Mouse (Mus musculus): ENCODE data around the gene Apela.

Gene Apela

DNA sequence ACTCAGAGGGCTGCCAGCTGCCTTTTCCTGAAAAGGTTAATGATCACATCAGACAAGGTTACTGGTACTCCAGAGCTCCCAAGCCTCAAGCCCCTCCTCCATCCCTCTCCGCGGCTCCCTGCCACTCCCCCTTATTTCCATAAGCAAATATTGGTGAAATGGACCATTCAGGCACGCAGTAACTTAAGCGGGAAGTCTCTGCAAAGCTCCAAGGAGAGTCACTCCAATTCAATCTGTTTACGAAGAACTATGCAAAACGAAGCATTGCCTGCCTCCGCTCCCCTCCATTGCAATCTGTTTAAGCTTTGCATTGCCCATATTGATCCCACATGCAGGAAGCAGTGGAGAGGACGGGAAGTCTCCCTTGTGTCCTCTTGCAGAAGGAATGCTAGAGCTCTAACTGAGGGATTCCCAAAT is at the start of gene Apela:
Gene Apela (minus strand): TSS at position 220 of the 417 bp plus-strand sequence.
- CTCF ChIA-PET, result no interaction called here

DNA sequence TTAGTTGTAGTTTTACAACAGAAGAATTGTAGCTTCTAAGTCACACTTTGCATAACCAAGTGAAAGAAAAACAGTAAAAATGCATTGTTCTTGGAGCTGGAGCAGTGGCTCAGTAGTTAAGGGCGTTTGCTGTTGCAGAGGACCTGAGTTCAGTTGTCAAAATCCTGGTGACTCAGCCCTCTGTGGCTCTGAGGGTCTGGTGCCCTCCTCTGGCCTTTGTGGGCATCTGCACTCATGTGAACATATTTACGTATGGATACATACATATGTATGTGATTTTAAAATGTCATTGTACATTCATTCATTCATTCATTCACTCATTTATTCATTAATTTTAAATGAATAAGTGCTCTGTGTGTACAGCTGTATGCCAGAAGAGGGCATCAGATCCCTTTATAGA is 48.5 kb upstream of the Apela start:
- CTCF ChIA-PET, result no interaction called here

DNA sequence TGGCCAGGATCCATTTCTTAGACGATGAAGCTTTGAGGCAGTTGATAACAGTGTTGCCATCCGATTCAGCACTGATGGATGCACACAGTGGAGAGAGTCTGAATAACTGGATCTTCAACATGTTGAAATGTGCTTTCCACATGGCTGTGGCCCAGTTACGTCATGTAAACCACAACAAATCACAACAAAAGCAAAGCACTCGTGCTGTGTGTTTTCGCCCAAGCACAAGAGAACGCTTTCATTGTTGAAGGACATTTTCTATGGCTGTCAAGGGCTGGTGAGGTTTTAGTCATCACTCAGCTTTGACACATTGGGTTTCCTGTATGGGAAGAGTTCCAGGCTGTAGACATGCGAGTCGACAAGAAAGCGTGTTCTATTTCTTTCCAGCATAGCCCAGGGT is 43.6 kb upstream of the Apela start:
- CTCF ChIA-PET, result no interaction called here

DNA sequence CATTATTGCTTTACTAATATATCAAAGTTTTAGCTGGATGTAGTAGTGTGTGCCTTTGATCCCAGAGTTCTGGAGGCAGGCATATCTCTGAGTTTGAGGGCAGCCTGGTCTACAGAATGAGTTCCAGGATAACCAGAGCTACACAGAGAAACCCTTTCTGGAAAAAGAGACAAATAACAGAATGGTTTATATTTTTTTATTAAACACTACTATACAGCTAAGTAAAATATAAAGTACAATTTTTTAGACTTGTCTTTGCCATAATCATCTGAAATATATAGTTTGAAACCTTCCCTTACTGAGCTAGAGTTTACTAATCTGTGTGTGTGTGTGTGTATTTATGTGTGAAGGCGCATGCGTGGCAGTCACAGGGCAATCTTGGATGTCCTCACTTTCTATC is 37.6 kb upstream of the Apela start, which contains the start of gene Gm10663:
Gene Gm10663 (plus strand): TSS at position 301 of the 400 bp plus-strand sequence.
- CTCF ChIA-PET, result no interaction called here

DNA sequence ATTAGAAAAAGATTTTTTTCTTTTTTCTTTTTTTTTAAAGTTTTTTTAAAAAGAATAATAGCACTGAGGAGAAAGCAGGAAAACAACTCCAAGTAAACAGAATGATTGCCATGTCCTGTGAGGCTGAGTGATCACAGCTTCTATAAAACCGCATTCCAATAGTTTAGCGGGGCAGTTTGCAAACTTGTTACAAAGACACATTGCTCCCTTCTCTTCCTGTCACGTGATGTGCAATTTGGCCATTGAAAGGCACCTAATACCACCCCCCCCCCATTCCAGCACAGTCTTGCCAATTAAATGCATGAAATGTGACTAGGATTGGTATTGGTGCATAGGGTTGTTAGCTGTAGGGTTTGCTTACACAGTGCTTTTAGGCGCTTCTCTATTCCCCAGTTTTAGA is 33.9 kb upstream of the Apela start:
- CTCF ChIA-PET, result no interaction called here

DNA sequence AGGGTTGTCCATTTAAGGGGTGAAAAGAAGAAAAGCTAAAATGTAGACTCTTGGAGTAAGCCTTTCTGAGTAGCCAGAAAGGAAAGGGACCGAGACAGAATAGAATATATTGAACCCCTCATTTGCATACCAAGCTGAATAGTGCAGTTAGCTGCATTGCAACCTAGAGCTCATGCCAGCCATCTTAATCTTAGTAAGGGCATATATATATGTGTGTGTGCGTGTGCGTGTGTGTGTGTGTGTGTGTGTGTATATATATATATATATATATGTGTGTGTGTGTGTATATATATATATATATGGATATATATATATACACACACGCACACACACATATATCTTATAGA is 31.3 kb upstream of the Apela start:
- CTCF ChIA-PET, result no interaction called here

DNA sequence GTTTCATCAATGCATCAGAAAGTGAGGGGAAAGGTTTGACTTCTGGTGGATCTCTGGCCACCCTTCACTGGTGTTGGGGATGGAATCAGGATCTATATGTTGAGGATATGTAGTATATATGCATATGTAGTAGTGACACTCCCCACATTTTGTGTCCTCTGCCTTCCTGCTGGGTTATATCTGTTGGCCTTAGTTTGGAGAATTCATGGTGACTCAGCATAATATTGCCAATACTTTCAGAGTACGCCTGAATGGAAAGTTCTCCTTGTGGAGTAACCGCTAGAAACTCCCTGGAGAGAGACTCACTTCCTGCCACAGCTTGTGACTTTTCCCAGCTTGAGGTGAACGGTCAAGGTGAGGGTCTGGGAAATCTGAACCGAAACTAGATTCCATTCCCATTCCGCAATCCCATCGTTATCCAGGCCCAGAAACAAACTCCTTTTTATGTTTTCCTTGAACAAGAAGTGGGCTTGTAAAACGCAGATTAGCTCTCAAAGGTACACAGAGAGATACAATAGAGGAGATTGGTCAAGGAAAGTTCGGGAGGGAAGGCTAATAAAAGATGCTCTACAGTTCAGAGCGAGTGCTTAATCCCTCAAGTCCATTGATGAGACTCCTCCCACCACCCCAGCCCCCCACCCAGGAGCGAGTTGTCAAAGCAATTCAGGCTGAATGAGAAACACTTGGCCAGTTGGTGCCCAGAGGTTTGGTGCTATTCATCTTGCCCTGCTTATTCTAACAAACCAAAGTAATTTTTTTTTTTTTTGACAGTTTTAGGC is 30.7 kb upstream of the Apela start:
- CTCF ChIA-PET, result no interaction called here

DNA sequence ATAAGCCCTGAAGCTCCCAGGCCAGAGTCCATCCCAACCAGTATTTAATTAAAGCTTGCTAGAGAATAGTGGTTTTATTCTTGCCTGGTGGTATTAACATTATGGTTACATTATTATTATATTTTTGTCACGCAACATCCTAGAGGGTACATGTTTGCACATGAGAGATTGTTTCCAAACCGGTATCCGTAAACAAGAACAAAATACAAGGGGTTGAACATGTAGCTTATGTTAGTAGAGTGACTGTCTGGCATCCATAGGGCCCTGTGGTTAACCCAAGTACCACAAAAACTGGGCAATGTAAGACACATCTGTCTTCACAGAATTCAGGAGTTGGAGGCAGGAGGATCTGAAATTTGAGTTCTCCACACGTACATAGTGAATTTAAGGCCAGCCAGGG is 29.9 kb upstream of the Apela start:
- CTCF ChIA-PET, result no interaction called here

DNA sequence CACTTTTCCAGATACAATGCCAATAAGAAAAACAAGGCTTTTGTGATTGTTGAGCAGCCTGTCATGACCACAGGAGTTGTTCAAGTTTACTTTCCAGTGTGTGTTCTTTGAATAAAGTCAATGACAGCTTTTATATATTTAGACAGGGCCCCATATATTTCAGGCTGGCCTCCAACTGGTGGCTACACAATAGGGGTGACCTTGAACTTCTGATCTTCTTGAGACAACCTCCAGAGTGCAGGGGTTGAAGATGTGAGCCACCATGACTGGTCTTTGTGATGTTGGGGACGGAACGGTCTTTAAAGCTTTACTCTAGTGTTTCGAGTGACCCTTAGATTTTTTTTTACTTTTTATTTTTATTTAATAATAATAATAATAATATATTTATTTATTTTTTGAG is 28.5 kb upstream of the Apela start:
- CTCF ChIA-PET, result no interaction called here

DNA sequence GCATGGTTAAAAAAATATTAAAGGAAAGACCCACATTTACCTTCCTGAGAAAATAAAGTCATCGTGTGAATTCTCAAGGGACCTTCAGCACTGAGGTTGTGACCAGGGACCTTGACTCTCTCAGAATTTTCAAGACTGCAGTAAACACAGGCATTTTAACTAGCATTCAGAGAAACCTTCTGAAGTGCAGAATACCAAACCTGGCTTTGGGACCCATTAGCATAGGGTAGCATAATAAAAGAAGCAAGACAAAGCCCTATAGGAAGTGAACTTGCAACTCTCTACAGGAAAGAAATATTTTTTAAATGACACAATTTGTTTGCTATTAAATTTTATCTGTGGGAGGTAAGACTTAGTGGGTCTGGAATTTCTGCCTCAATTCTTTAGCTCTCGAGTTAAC is 26.9 kb upstream of the Apela start:
- CTCF ChIA-PET, result no interaction called here

DNA sequence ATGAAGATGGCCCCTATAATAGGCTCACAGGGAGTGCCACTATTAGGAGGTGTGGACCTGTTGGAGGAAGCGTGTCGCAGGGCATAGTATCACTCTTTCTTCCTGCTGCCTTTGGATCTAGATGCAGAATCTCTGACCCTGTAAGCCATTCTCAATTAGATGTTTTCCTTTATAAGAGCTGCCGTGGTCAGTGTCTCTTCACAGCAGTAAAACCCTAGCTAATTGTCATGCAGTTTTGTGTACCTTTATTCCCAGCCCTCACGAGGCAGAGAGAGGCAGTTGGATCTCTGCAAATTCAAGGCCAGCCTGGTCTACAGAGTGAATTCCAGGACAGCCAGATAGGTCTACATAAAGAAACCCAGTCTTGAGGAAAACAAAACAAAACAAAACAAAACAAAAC is 25.1 kb upstream of the Apela start:
- CTCF ChIA-PET, result no interaction called here

DNA sequence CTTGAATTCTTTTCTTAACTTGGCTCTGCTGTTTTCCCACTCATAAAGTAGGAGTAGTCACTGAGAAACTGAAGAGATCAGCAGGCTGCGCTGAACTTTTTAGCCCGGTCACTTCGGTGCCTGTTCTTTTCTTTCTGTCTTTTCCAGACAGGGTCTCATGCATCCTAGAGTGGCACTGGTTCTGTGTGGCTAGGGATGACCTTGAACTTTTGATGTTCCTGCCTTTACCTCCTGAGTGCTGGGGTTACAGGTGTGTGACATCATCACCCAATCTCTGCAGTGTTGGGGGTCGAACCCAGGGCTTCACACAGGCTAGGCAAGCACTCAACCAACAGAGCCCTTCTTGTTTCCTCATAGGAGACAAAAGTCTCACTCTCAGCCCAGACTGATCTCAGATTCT is 19.6 kb upstream of the Apela start:
- CTCF ChIA-PET, result no interaction called here

DNA sequence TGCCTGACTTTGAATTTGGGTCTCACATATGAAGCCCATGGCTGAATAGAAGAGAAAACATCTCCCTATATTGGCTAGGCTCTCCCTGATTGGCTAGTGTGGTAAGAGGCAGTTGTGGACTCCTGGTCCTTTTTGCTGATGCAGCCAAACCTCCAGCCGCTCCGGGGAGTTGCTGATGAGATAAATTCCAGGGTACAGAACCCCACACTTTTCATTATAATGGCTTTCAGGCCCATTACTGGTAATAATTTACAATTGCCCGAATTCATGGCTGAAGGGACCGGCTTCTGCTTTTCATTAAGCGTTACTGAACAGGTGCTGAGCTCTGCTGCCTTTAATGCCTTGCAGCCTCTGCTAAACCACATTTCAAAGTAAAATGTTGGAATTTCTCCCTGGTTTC is 16.8 kb upstream of the Apela start:
- CTCF ChIA-PET, result no interaction called here

DNA sequence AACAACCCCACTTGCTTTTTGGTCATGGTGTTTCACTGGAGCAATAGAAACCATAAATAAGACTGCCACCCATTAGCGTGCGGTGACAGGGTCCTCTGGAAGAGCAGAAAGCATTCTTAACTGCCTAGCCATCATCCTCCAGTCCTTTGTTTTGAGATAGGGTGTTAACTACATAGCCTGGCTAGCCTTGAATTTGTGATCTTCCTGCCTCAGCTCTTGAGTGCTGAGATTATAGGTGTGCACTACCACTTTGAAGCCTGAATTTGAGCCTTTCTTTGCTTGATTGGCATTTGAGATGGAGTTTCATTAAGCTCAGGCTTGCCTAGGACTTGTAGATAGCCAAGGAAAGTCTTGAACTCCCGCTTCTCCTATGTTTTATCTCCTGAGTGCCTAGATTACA is 16.4 kb upstream of the Apela start:
- CTCF ChIA-PET, result no interaction called here

DNA sequence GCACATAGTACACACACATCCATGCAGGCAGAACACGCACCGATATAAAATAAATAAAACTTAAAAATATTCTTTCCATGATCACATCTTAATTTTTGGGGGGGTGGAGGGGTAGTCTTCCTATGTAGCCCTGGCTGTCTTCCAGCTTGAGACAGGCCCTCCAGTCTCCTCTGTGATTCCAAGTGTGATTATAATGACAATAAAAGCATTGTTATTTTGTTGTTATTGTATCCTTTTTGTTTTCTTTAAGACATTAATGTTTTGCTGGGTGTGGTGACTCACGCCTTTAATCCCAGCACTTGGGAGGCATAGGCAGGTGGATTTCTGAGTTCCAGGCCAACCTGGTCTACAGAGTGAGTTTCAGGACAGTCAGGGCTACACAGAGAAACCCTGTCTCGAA is 10.7 kb upstream of the Apela start:
- CTCF ChIA-PET, result no interaction called here

DNA sequence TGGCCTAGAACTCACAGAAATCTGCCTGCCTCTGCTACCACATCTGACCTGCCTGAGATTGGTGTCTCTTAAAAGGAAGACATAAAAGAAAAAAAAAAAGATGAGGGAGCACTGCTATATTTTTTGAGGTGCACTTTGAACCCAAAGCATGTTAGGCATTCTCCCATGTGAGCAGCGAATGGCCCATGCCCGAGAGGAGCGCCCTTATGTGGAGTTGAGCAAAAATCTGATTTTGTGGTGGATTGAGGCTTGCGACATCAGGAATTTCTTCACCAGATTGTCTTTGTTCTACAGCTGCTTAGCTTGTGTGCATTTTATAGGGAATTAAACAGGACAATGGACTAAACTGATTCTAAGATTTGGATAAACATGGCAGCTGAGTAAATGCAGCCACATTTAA is 10.1 kb upstream of the Apela start:
- CTCF ChIA-PET, result no interaction called here

DNA sequence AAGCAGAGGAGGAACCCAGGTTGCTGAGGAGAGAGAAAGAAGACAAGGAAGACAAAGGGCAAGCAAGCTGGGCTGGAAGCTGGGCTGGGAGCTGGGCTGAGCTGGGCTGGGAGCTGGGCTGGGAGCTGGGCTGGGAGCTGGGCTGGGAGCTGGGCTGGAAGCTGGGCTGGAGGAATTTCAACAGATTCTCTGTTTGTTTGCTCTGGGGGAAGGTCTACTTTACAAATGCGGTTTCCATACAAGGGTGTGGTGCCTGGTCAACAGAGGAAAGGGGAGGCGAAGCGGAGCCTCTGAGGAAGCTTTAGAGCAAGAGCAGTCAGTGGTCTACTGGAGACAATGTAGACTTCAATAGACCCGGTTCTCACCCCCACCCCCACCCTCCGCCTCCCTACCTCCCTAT is 9.4 kb upstream of the Apela start:
- CTCF ChIA-PET, result no interaction called here

DNA sequence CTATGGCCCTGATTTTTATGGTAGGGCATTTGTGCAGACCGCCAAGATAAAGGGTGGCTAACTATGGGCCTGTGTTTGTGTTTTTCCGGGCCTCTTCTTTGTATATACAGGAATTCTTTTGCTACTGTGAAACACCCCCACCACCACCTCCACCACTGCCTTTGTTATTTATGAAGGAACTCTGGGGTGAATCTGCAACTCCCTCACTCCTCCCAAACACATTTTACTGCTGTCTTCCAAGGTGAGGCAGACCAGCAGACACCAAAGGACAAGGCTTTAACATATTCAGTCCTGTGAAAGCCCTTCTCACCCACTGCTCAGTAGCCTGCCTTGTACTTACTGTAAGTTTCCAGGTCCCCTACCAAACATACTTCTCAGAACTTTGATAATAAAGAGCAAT is 3.0 kb downstream of the Apela start:
- CTCF ChIA-PET, result interaction anchor here (0.7 kb wide), 1 partner anchor 91 kb away, joined by 12 read pairs; no protein-coding TSS in a partner anchor

DNA sequence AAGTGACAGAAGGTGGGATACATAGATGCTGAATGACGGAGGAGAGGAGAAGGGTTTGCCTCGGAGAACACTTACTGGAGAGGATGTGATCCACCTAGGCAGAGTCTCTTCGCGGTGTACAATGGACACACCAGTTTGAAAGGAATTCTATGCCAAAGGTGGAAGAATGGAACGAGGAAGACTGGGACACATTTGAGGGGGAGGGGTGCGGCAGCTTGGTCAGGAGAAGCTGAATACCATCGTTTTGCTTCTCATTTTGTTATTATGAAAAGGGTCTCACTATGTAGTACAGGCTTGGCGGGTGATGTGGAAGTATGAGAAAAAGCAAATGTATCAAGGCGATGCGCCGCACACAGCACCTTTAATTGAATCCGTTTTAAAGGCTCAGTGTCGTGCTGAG is 4.1 kb downstream of the Apela start:
- CTCF ChIA-PET, result no interaction called here

DNA sequence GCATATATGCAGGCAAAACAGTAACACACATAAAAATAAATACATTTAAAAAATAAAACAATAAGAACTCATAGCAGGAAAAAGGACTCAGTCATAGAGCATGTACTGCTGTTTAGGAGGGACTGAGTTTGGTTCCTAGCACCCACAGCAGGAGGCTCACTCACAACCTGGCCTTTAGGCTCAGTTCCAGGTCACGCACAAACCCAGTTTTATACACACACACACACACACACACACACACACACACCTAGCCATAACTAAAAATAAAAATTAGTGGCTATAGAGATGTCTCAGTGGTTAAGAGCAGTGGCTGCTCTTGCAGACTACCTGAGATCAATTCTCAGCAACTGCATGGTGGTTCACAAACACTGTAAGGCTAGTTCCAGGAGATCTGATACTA is 5.0 kb downstream of the Apela start:
- CTCF ChIA-PET, result no interaction called here

DNA sequence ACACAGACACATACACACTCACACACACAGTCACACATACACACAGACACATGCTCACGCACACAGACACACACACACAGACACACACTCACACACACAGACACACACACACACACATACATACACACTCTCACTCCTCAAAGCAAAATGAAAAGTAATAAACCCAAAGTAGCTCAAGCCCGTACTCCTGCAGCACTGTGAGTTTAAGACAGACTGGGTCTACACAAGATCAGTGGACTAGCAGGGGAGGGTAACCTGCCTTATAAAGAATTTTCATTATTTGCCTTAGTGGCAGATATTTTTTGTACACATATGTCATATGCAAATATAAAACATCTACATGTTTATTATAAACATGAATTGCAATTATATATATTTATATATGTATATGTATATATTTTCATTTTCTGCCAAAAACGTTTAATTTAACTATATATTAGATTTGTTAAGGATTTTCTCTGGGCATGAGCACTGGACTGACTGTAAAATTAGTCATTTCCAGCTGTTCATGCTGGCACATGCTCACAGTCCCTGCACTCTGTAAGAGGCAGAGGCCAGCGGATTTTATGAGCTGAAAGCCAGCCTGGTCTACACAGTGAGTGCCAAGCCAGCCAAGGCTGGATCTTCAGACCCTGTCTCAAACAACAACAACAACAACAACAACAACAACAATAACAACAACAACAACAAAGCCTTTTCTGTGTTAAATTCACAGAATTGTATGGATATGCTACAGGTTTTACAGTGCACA is 6.2 kb downstream of the Apela start:
- CTCF ChIA-PET, result no interaction called here

DNA sequence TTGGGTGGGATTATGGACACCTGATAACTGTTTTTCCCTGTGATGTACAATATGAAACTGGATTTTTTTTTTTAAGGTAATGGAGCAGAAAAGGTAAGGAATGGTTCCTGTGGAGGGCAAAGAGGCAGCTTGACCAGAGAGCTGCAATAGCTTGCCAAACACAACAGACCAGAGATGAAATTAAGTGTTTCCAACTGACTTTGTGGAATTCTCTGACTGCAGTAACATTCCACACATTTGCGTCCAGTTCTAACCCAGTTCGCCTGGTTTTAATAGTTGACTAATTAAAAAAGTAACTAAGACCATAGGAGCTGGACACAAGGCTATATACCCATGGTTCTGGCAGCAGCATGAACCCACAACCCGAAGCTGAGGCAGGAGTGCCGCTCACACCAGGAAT is 7.4 kb downstream of the Apela start:
- CTCF ChIA-PET, result no interaction called here

DNA sequence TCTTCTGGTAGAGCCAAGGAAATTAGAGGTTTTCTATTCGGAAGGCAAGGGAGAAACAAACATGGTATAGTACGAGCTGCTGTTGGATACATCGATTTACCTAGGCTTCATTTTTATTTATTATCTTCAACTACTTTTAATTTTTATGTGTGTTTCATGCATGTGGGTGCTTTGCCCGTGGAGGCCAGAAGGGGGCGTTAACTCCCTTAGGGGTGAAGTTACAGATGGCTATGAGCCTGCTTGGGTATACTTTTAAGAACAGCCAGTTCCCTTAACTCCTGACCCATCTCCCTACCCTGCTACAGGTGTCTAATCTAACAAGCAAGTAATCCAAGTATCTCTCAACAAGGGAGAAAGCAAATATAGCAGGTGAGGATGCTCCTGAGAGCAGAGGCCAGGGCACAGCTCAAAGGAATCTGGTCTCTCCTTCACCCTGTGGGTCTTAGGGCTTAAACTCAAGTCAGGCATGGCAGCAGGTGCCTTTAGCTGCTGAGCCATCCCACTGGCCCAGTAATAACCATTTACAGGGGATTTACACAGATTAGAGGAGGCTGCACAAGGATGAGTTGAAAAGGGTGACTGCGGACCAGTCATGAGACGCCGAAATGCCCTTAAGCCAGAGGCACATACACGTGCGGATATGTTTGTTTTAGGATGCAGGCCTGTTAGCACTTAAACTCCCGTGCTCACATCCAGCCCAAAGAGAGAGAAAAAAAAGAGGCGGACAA is 8.0 kb downstream of the Apela start:
- CTCF ChIA-PET, result no interaction called here

Data from spleen, embryonic (tissue).